ENCODE assay signal across 16 mouse cellular contexts in the genomic region with DNA sequence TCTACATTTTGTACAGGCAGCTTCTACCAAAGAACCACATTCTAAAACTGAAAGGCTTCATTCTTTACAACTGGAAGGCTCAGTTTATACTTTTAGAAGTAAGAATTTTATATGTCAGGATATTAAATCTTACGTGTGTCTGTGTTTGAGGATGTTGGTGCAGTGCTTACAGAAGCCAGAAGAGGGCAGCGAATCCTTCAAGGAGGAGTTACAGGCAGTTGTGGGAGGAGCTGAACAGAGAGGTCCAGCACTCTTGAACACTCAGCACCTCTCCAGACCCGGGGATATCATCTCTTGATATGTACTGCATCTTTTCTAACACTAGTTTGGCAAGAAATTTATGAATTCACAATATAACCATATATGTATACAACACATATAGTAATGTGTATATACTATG.
A peak's percentile ranks its signal among the peaks of the same experiment; 100 is the strongest.
DNase-seq lines count a peak whose midpoint lies in the region; ATAC-seq and TF ChIP-seq lines count a peak whose summit lies in the region.
"Had no signal": no experiment of that assay in that cellular context is flagged by ENCODE, and none has a peak within 500 bp of the region (broad histone marks: within the 10 kb centered on the region; RNA-seq: fewer than 3 reads in every experiment).

No protein-coding gene starts in this region.

- H3K9ac ChIP-seq in heart, adult 2 months (ENCODE audit: low read depth, low read length): no peak overlapping the region
- H3K9ac ChIP-seq in lung, embryonic 14.5 days: no peak overlapping the region
- H3K9ac ChIP-seq in neural tube, embryonic 15.5 days (replicated peaks): no peak overlapping the region
- H3K9ac ChIP-seq: embryonic facial prominence, embryonic 13.5 days; limb, embryonic 13.5 days; neural tube, embryonic 13.5 days had no signal

- intact Hi-C loops in heart, adult 2 months (cut with DNase I): no loop called here

- H3K4me1 ChIP-seq in heart, adult 2 months (ENCODE audit: control insufficient read depth, insufficient read depth, low read length): no peaks in the 10 kb centered on the region
- H3K4me1 ChIP-seq in heart, embryonic 10.5 days: no peaks in the 10 kb centered on the region
- no peaks in the 10 kb centered on the region for H3K4me1 ChIP-seq in lung, embryonic 14.5 days (ENCODE audit: insufficient read depth)
- H3K4me1 ChIP-seq in neural tube, embryonic 15.5 days: no peaks in the 10 kb centered on the region
- H3K4me1 ChIP-seq: embryonic facial prominence, embryonic 13.5 days; forebrain, embryonic 10.5 days; limb, embryonic 13.5 days; neural tube, embryonic 13.5 days had no signal

- ATAC-seq in lung, embryonic 14.5 days (ENCODE audit: insufficient read depth): no peak
- no peak for ATAC-seq in neural tube, embryonic 15.5 days (ENCODE audit: low FRiP score)
- ATAC-seq: hindbrain, embryonic 16.5 days had no signal

- H3K27me3 ChIP-seq in heart, adult 2 months (ENCODE audit: control insufficient read depth, insufficient read depth, low read length): no peaks in the 10 kb centered on the region
- no peaks in the 10 kb centered on the region for H3K27me3 ChIP-seq in heart, embryonic 10.5 days (ENCODE audit: insufficient read depth, poor library complexity, severe bottlenecking)
- H3K27me3 ChIP-seq in lung, embryonic 14.5 days (ENCODE audit: insufficient read depth, low read length): no peaks in the 10 kb centered on the region
- H3K27me3 ChIP-seq in neural tube, embryonic 15.5 days (replicated peaks): no peaks in the 10 kb centered on the region
- H3K27me3 ChIP-seq: embryonic facial prominence, embryonic 13.5 days; limb, embryonic 13.5 days; neural tube, embryonic 13.5 days had no signal

- TF ChIP-seq CTCF in heart, adult 2 months (IDR thresholded peaks at IDR 0.05): 0 out of 2 replicates have a peak, but pooled peaks have one; percentile 5
- TF ChIP-seq CTCF in lung, embryonic 14.5 days (IDR thresholded peaks at IDR 0.05; ENCODE audit: low read depth): 0 out of 2 replicates have a peak, but pooled peaks have one; percentile 9
- peak; percentile 8; the same call in 1 of the 2 replicates for TF ChIP-seq CTCF in brain, embryonic 14.5 days (IDR thresholded peaks at IDR 0.05; ENCODE audit: borderline replicate concordance, extremely low read depth, insufficient read depth, insufficient read length)

- H3K36me3 ChIP-seq in heart, adult 2 months (ENCODE audit: control insufficient read depth, insufficient read depth, low read length): no peaks in the 10 kb centered on the region
- no peaks in the 10 kb centered on the region for H3K36me3 ChIP-seq in heart, embryonic 10.5 days
- H3K36me3 ChIP-seq in lung, embryonic 14.5 days (ENCODE audit: insufficient read depth): no peaks in the 10 kb centered on the region
- no peaks in the 10 kb centered on the region for H3K36me3 ChIP-seq in neural tube, embryonic 15.5 days
- H3K36me3 ChIP-seq: embryonic facial prominence, embryonic 13.5 days; forebrain, embryonic 10.5 days; limb, embryonic 13.5 days; neural tube, embryonic 13.5 days had no signal

- no peak overlapping the region for H3K4me2 ChIP-seq in lung, embryonic 14.5 days
- no peak overlapping the region for H3K4me2 ChIP-seq in neural tube, embryonic 15.5 days
- H3K4me2 ChIP-seq: embryonic facial prominence, embryonic 13.5 days; limb, embryonic 13.5 days; neural tube, embryonic 13.5 days had no signal

- no peak for TF ChIP-seq EP300 in heart, adult 2 months (IDR thresholded peaks at IDR 0.05; ENCODE audit: insufficient read depth, low read depth, low read length)

- no peak for DNase-seq in heart, adult 2 months
- no peak for DNase-seq in heart, embryonic 10.5 days (ENCODE audit: low spot score)
- peak; percentile 18 for DNase-seq in lung, embryonic 14.5 days
- DNase-seq in lung, adult 18-20 months: no peak
- DNase-seq in brain, embryonic 14.5 days (ENCODE audit: low read depth): peak; percentile 11
- DNase-seq in retina, postnatal 1 day: peak; percentile 2
- no peak for DNase-seq in spleen, postnatal 14 days (ENCODE audit: low spot score in 2 of 2)
- DNase-seq: cerebellum, adult 9-10 months; lung, adult 2 months; thymus, adult 18-20 months had no signal

- no peak overlapping the region for H3K4me3 ChIP-seq in heart, adult 2 months
- H3K4me3 ChIP-seq in heart, embryonic 10.5 days: no peak overlapping the region
- no peak overlapping the region for H3K4me3 ChIP-seq in lung, embryonic 14.5 days (ENCODE audit: low read depth, low read length)
- no peak overlapping the region for H3K4me3 ChIP-seq in neural tube, embryonic 15.5 days (replicated peaks)
- H3K4me3 ChIP-seq: embryonic facial prominence, embryonic 13.5 days; forebrain, embryonic 10.5 days; limb, embryonic 13.5 days; neural tube, embryonic 13.5 days had no signal

- H3K9me3 ChIP-seq in heart, embryonic 10.5 days: no peaks in the 10 kb centered on the region
- H3K9me3 ChIP-seq in lung, embryonic 14.5 days (ENCODE audit: low read depth, low read length): no peaks in the 10 kb centered on the region
- H3K9me3 ChIP-seq in neural tube, embryonic 15.5 days (replicated peaks): no peaks in the 10 kb centered on the region
- H3K9me3 ChIP-seq: embryonic facial prominence, embryonic 13.5 days; forebrain, embryonic 10.5 days; limb, embryonic 13.5 days; neural tube, embryonic 13.5 days had no signal

- TF ChIP-seq POLR2A in heart, adult 2 months (IDR thresholded peaks at IDR 0.05; ENCODE audit: insufficient read depth, low read depth, low read length): no peak
- no peak for TF ChIP-seq POLR2A in brain, embryonic 14.5 days (IDR thresholded peaks at IDR 0.05; ENCODE audit: borderline replicate concordance, extremely low read depth, insufficient read depth, insufficient read length, poor library complexity, severe bottlenecking)

- no peaks in the 10 kb centered on the region for H3K79me2 ChIP-seq in heart, adult 2 months (replicated peaks; ENCODE audit: control insufficient read depth, insufficient read depth, low read length)

- H3K27ac ChIP-seq in heart, adult 2 months: no peak overlapping the region
- no peak overlapping the region for H3K27ac ChIP-seq in heart, embryonic 10.5 days
- H3K27ac ChIP-seq in lung, embryonic 14.5 days (ENCODE audit: low read depth): no peak overlapping the region
- H3K27ac ChIP-seq in neural tube, embryonic 15.5 days (replicated peaks): no peak overlapping the region
- H3K27ac ChIP-seq: embryonic facial prominence, embryonic 13.5 days; forebrain, embryonic 10.5 days; limb, embryonic 13.5 days; neural tube, embryonic 13.5 days had no signal

- WGBS in heart, adult 2 months: 62% methylated on average over 3 of the region's 3 CpGs
- WGBS in heart, embryonic 10.5 days: 60% methylated on average over 3 of the region's 3 CpGs
- 67% methylated on average over 3 of the region's 3 CpGs for WGBS in lung, embryonic 14.5 days
- 75% methylated on average over 3 of the region's 3 CpGs for WGBS in neural tube, embryonic 15.5 days

Comparison
In these comparisons a context has a peak if more than half of its experiments do, and no peak if none do; other contexts are left out.
1. DNase-seq: peak in lung, embryonic 14.5 days (single experiment), brain, embryonic 14.5 days (single experiment) and retina, postnatal 1 day (single experiment); none in heart, adult 2 months (0 of 2), heart, embryonic 10.5 days (single experiment), lung, adult 18-20 months (0 of 2) and spleen, postnatal 14 days (0 of 2).
2. Peak in every context shown above with its lines, with median percentiles within 50 percentile points of each other: CTCF ChIP-seq.